Mouse (Mus musculus) liver, adult 2 months (tissue): ENCODE measurements around the gene Lmbrd1. TPM values are rescaled to one million over a fixed set of nuclear protein-coding genes. Genes with fewer than 3 reads are reported as not detected.

Source experiments
- polyA plus RNA-seq: library from polyadenylated mRNA; depleted of rRNA; stranded (reverse); fragments of >200 nt; gene quantifications from 2 replicates; pipeline ENCODE4 v1.2.3, GENCODE M21; 2012; rRNA removed
- total RNA-seq: library from RNA; depleted of rRNA; stranded (reverse); fragments of >200 nt; gene quantifications from 2 replicates; pipeline ENCODE4 v1.2.3, GENCODE M21; 2014; rRNA removed

The Lmbrd1 gene
- total and polyA plus RNA-seq, 2 experiments, result 29.7 to 75.6 TPM

Other genes with a start within 250 kb of the Lmbrd1 start
- gene Col19a1, start 91.2 kb upstream of the Lmbrd1 start, total RNA-seq, result not detected in 2 replicates
- gene Col19a1, start 91.2 kb upstream of the Lmbrd1 start, polyA plus RNA-seq, result not detected in 2 replicates